Mouse (Mus musculus) gastrocnemius, adult 18-20 months (tissue): ENCODE measurements around the gene Nelfb. TPM values are rescaled to one million over a fixed set of nuclear protein-coding genes. Genes with fewer than 3 reads are reported as not detected.

Experiments
- total RNA-seq, 2 experiments: library from RNA; stranded (reverse); gene quantifications; 2 replicates each; pipeline ENCODE4 v1.2.3; 2021

Gene Nelfb
- total RNA-seq, 2 experiments from 2014 or later = 18.8 to 21.3 TPM

Other genes starting within 250 kb of the Nelfb start
- 1 to 10 TPM; 2.7 to 3.8 TPM for gene Dph7, start 249.1 kb downstream of the Nelfb start, total RNA-seq
- 10 to 100 TPM; 38.1 TPM for gene Mrpl41, start 236.4 kb downstream of the Nelfb start, total RNA-seq
- gene Pnpla7, start 235.5 kb downstream of the Nelfb start, total RNA-seq = 10 to 100 TPM; 34.9 to 45.5 TPM
- gene Nsmf, start 157.1 kb downstream of the Nelfb start, total RNA-seq = 10 to 100 TPM in 1 of 2 experiments, 1 to 10 TPM in 1; 8.8 to 10.5 TPM
- not detected for gene Entpd8, start 131.2 kb downstream of the Nelfb start, total RNA-seq
- gene Noxa1, start 116.3 kb downstream of the Nelfb start, total RNA-seq = not detected
- 1 to 10 TPM; 3.4 to 8.6 TPM for gene Nrarp, start 30.7 kb downstream of the Nelfb start, total RNA-seq
- gene Tor4a, start 14.6 kb downstream of the Nelfb start, total RNA-seq = 1 to 10 TPM in 1 of 2 experiments, under 1 TPM in 1; 0.84 to 1.2 TPM
- gene Stpg3, start 3.1 kb upstream of the Nelfb start, total RNA-seq = not detected
- not detected for gene Fam166a, start 7.3 kb upstream of the Nelfb start, total RNA-seq
- 100 to 1,000 TPM; 224 to 228 TPM for gene Tubb4b, start 13.2 kb upstream of the Nelfb start, total RNA-seq
- gene Slc34a3, start 22.9 kb upstream of the Nelfb start, total RNA-seq = not detected
- not detected for gene Rnf224, start 25.3 kb upstream of the Nelfb start, total RNA-seq
- gene Rnf208, start 30.8 kb upstream of the Nelfb start, total RNA-seq = under 1 TPM; 0.50 to 0.74 TPM
- not detected for gene Cysrt1, start 31.0 kb upstream of the Nelfb start, total RNA-seq
- 1 to 10 TPM; 1.3 to 1.4 TPM for gene AL732309.1, start 35.4 kb upstream of the Nelfb start, total RNA-seq
- gene Tmem203, start 44.0 kb upstream of the Nelfb start, total RNA-seq = 10 to 100 TPM; 12.0 to 12.1 TPM
- 1 to 10 TPM; 2.9 to 3.8 TPM for gene Tprn, start 51.1 kb upstream of the Nelfb start, total RNA-seq
- gene Ssna1, start 60.9 kb upstream of the Nelfb start, total RNA-seq = 10 to 100 TPM; 27.9 to 30.9 TPM
- gene Anapc2, start 61.0 kb upstream of the Nelfb start, total RNA-seq = 10 to 100 TPM; 27.6 to 30.4 TPM
- gene Tmem210, start 76.7 kb upstream of the Nelfb start, total RNA-seq = not detected
- gene Lrrc26, start 78.4 kb upstream of the Nelfb start, total RNA-seq = not detected
- gene Grin1, start 107.7 kb upstream of the Nelfb start, total RNA-seq = not detected
- gene Man1b1, start 120.8 kb upstream of the Nelfb start, total RNA-seq = 10 to 100 TPM; 14.0 to 15.2 TPM
- gene Dpp7, start 144.9 kb upstream of the Nelfb start, total RNA-seq = 10 to 100 TPM; 15.2 to 17.9 TPM
- 1 to 10 TPM; 3.8 to 5.7 TPM for gene Uap1l1, start 154.2 kb upstream of the Nelfb start, total RNA-seq
- gene Sapcd2, start 160.8 kb upstream of the Nelfb start, total RNA-seq = not detected
- 1 to 10 TPM; 6.2 to 8.3 TPM for gene Entpd2, start 184.4 kb upstream of the Nelfb start, total RNA-seq
- gene Npdc1, start 187.9 kb upstream of the Nelfb start, total RNA-seq = 10 to 100 TPM; 15.8 to 19.0 TPM
- not detected for gene Fut7, start 211.8 kb upstream of the Nelfb start, total RNA-seq
- 10 to 100 TPM; 14.1 to 15.5 TPM for gene Abca2, start 217.2 kb upstream of the Nelfb start, total RNA-seq
- gene Clic3, start 245.3 kb upstream of the Nelfb start, total RNA-seq = 1 to 10 TPM in 1 of 2 experiments, under 1 TPM in 1; 0.39 to 1.0 TPM
- 10 to 100 TPM; 13.7 to 15.1 TPM for gene Paxx, start 249.6 kb upstream of the Nelfb start, total RNA-seq